Mouse (Mus musculus): ENCODE results near the gene 4930402K13Rik.
"Not testable (repeated sequence)": the region's sequence is repeated elsewhere in the genome, so short reads cannot be mapped to it uniquely, and the experiment has no call there.

Gene 4930402K13Rik

DNA sequence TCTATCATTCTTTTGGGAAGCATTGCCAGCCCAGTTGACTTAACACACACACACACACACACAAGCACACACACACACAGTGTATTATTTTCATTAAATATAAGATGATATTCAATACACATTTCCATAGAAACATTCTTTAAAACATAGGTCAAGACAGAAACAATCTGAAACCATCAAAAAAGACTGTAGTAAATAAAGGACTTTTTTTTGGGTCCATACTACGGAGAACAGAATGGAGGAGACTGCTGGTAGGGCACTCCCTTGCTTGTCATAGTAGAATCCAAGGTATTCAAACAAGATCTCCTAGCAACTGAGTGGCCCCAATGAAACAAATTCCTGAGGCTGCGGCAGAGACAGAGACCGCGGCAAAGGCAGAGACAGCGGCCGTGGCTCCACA is at the start of gene 4930402K13Rik:
Gene 4930402K13Rik (plus strand): TSS at position 301 of the 400 bp plus-strand sequence.
- no peak for DNase-seq (ENCODE audit: low spot score in 2 of 2)

- peak; percentile 29 to 85 for DNase-seq (ENCODE audit: low spot score in 2 of 2)
Measured at GRCm38 (mm10) chrX:9060952-9061351, 43.4 kb upstream of the 4930402K13Rik start.

DNA sequence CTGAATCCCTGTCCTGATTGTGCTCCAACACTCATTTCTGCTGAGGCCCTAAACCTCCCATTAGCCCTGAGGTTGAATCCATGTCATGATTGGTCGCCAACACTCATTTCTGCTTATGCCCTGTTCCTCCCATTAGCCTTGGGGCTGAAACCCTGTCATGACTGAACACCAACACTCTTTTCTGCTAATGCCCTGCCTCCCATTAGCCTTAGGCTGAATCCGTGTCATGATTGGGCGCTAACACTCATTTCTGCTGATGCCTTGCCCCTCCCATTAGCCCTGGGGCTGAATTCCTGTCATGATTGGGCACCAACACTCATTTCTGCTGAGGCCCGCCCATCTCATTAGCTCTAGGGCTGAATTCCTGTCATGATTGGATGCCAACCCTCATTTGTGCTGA is 42.3 kb upstream of the 4930402K13Rik start:
- no peak for DNase-seq (ENCODE audit: low spot score in 2 of 2)

DNA sequence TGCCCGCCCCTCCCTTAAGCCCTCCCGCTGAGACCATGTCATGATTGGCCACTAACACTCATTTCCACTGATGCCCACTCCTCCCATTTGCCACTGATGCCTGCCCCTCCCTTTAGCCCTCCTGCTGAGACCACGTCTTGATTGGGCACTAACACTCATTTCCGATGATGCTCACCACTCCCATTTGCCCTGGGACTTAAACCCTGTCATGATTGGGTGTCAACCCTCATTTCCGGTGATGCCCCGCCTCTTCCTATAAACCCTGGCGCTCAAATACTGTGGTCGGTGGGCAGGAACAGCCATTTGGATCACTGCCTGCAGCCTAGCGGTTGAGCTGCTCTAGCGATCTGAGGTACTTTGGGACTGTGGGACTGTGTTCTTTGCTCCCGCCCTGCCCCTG is 41.6 kb upstream of the 4930402K13Rik start, which contains the start of gene Fthl17f:
Gene Fthl17f (plus strand): TSS at position 301 of the 400 bp plus-strand sequence.
- not testable (repeated sequence) for DNase-seq (ENCODE audit: low spot score in 2 of 2)

- peak; percentile 45 to 63 for DNase-seq (ENCODE audit: low spot score in 2 of 2)
Measured at GRCm38 (mm10) chrX:9077699-9078098, 26.7 kb upstream of the 4930402K13Rik start.

- not testable (repeated sequence) for DNase-seq (ENCODE audit: low spot score in 2 of 2)
Measured at GRCm38 (mm10) chrX:9095066-9095465, 9.3 kb upstream of the 4930402K13Rik start.

GRCm38 (mm10) chrX:9110381-9110780 is 6.0 kb downstream of the 4930402K13Rik start:
- no peak for DNase-seq (ENCODE audit: low spot score in 2 of 2)

DNA sequence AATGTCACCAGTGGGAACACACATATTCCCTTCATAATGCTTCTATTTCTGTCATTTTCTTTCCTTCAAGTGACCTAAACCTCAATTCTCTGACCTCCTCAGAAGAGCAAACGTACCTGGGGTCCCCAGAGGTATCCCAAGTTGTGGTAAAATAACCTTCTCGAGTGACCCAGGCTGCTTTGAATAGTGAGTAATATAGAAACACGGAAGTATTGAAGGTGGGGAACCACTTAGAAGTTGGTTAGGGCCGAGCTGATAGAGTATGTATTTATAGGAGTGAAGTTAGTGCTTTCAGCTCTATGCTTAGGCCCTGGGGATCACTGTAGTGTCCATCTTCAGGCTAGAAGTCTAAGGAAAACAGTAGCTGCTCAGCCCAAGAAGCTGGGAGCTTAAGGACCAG is 20.6 kb downstream of the 4930402K13Rik start:
- DNase-seq (ENCODE audit: low spot score in 2 of 2) = no peak

DNA sequence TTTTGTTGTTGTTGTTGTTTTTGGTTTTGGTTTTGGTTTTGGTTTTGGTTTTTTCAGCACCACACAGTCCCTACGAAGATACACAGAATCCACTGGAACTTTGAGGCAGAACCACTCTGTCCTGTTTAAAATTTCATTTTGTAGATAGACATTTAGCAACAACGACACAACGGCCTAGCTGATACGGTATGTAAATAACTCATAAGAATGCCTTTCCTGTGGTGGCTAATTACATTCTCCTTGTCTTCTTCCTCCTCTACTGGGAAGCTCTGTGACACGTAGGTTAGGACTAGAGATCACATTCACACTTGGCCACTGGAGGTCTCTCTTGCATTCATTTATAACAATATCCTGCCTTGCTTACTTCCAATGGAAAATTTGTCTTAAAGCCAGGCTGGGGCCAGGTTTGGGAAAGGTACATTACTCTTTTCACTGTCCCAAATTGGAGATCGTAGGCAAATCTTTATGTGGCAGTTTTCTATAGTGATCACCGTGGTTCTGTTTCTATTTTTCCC is 24.0 kb downstream of the 4930402K13Rik start:
- peak in 1 of 2 experiments; percentile 8 for DNase-seq (ENCODE audit: low spot score in 2 of 2)

DNA sequence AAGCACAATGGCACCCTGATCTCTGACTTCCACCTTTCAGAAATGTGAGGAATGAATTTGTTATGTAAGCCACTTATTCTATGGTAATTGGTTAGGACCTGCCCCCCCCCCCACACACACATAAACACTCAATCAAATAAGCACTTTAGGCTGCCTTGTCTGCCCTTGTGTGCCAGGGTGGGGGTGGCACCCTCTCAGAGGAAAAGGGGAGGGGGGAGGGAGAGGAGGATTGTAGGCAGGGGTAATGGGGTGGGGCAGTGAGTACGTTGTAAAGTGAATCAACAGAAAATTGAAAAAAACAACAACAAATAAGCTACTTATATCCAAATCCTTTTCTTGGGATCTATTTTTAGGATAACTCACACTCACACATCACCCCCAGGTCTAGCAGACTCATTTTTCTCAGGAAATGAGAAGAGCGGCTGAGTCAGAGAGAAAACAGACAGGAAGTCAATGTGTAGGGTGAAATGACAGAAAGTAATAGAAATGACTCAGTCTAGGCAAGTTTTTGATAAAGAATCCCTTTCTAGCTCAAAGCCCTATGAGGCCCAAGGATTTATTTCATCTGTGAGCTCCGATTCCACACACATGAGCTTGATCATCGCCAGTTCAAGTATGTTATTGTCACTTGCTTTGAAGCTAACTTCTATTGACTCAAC is 35.1 kb downstream of the 4930402K13Rik start:
- DNase-seq (ENCODE audit: low spot score in 2 of 2) = no peak

DNA sequence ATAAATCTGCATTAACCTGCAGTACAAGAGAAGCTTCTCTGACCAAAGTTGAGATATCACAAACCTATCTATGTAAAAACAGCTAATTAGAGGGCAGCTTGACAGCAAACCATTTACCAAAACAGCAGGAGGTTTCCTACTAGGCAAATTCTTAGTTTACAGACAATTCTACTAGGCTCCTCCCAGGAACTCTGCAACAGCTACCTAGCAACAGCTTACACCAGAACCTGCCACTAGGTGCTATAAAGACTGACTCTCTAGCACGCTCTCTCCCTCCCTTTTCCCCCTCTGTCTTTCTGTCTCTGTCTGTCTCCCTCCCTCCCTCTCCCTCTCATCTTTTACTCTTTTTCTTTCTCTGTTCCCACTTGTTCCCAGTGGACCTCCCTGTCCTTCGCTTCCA is 38.3 kb downstream of the 4930402K13Rik start:
- no peak for DNase-seq (ENCODE audit: low spot score in 2 of 2)

Data from cerebellum, postnatal 4 days (tissue).